9 mouse cellular contexts compared by ENCODE assay signal in genomic region chr10:42864696-42865095, GRCm38 (mm10). TPM values are rescaled to one million over a fixed set of nuclear protein-coding genes. Genes with fewer than 3 reads are reported as not detected.
A peak's percentile ranks its signal among the peaks of the same experiment; 100 is the strongest.
DNase-seq lines count a peak whose midpoint lies in the region; ATAC-seq lines count a peak whose summit lies in the region.
"Had no signal": no experiment of that assay in that cellular context is flagged by ENCODE, and none has a peak within 500 bp of the region (broad histone marks: within the 10 kb centered on the region; RNA-seq: fewer than 3 reads in every experiment).

No protein-coding gene starts in this region.

- H3K27me3 ChIP-seq in kidney, embryonic 15.5 days: peaks cover 26% of the 10 kb centered on the region
- peaks cover 6% of the 10 kb centered on the region; the same call in 1 of the 2 replicates for H3K27me3 ChIP-seq in forebrain, embryonic 14.5 days (replicated peaks; ENCODE audit: control insufficient read depth, insufficient read depth, low read length)
- 0 out of 2 replicates have a peak, but pooled peaks cover 7% of the 10 kb centered on the region for H3K27me3 ChIP-seq in limb, embryonic 15.5 days

- no peaks in the 10 kb centered on the region for H3K36me3 ChIP-seq in kidney, embryonic 15.5 days
- H3K36me3 ChIP-seq in forebrain, embryonic 14.5 days (ENCODE audit: control insufficient read depth, insufficient read depth, low read length): no peaks in the 10 kb centered on the region
- H3K36me3 ChIP-seq in limb, embryonic 15.5 days: no peaks in the 10 kb centered on the region

- peak overlapping the region; percentile 47; the same call in 1 of the 2 replicates for H3K27ac ChIP-seq in kidney, embryonic 15.5 days
- 0 out of 2 replicates have a peak overlapping the region, but pooled peaks have one; percentile 63 for H3K27ac ChIP-seq in forebrain, embryonic 14.5 days (ENCODE audit: low read depth, low read length)
- peak overlapping the region; percentile 65 for H3K27ac ChIP-seq in limb, embryonic 15.5 days
- H3K27ac ChIP-seq: liver, embryonic 14.5 days had no signal

- no peak overlapping the region for H3K9ac ChIP-seq in kidney, embryonic 15.5 days
- H3K9ac ChIP-seq in forebrain, embryonic 14.5 days (ENCODE audit: low read length): no peak overlapping the region; the same call in 1 of the 2 replicates
- H3K9ac ChIP-seq in limb, embryonic 15.5 days: no peak overlapping the region
- H3K9ac ChIP-seq: liver, embryonic 14.5 days had no signal

- DNase-seq in kidney, adult 18-20 months: no peak
- DNase-seq in brain, adult 2 months (ENCODE audit: low read depth, low spot score): peak; percentile 45
- DNase-seq in forebrain, embryonic 14.5 days (ENCODE audit: low spot score): peak; percentile 44
- DNase-seq in layer of hippocampus, adult 18-20 months (ENCODE audit: low spot score in 2 of 2): no peak
- DNase-seq in urinary bladder, postnatal 10 days (ENCODE audit: low spot score): no peak
- no peak for DNase-seq in layer of hippocampus, adult 11-12 months (ENCODE audit: low spot score)

- H3K4me2 ChIP-seq in kidney, embryonic 15.5 days: peak overlapping the region; percentile 71
- H3K4me2 ChIP-seq in forebrain, embryonic 14.5 days (ENCODE audit: low read length): peak overlapping the region; percentile 54; the same call in 1 of the 2 replicates
- peak overlapping the region; percentile 72 for H3K4me2 ChIP-seq in limb, embryonic 15.5 days

- ATAC-seq in kidney, embryonic 15.5 days (replicated peaks; ENCODE audit: low FRiP score): 0 out of 2 replicates have a peak, but pooled peaks have one; percentile 40
- no peak for ATAC-seq in forebrain, embryonic 14.5 days
- ATAC-seq in limb, embryonic 15.5 days (ENCODE audit: insufficient number of reproducible peaks, low FRiP score, low TSS enrichment, low read depth): 0 out of 2 replicates have a peak, but pooled peaks have one; percentile 53

- H3K9me3 ChIP-seq in kidney, embryonic 15.5 days (replicated peaks): no peaks in the 10 kb centered on the region
- no peaks in the 10 kb centered on the region for H3K9me3 ChIP-seq in forebrain, embryonic 14.5 days (replicated peaks; ENCODE audit: control insufficient read depth, low read length)
- no peaks in the 10 kb centered on the region for H3K9me3 ChIP-seq in limb, embryonic 15.5 days

- no peak overlapping the region for H3K4me3 ChIP-seq in kidney, embryonic 15.5 days (replicated peaks)
- no peak overlapping the region for H3K4me3 ChIP-seq in forebrain, embryonic 14.5 days (ENCODE audit: low read depth, low read length)
- H3K4me3 ChIP-seq in limb, embryonic 15.5 days: peak overlapping the region; percentile 42

- H3K4me1 ChIP-seq in kidney, embryonic 15.5 days: peaks cover 48% of the 10 kb centered on the region
- H3K4me1 ChIP-seq in forebrain, embryonic 14.5 days (ENCODE audit: control insufficient read depth, insufficient read depth, low read length): peaks cover 29% of the 10 kb centered on the region
- peaks cover 37% of the 10 kb centered on the region for H3K4me1 ChIP-seq in limb, embryonic 15.5 days

- WGBS in kidney, embryonic 15.5 days: 40% methylated on average over 5 of the region's 5 CpGs
- 44% methylated on average over 5 of the region's 5 CpGs for WGBS in forebrain, embryonic 14.5 days
- WGBS in limb, embryonic 15.5 days: 16% methylated on average over 5 of the region's 5 CpGs

RNA-seq across cellular contexts. Expression of gene Scml4, which starts 4.5 kb away (rescaled TPM):
- polyA plus RNA-seq in kidney, embryonic 15.5 days (2015; fragmentation: Nextera tagmentation; extraction: Ambion mirVana): 1.4 and 1.5 TPM in 2 replicates
- polyA plus RNA-seq in forebrain, embryonic 14.5 days (2014; fragmentation: Nextera tagmentation; extraction: Ambion mirVana): 4.9 and 9.0 TPM in 2 replicates
- 1.3 and 1.5 TPM in 2 replicates for polyA plus RNA-seq in limb, embryonic 15.5 days (2015; fragmentation: Nextera tagmentation; extraction: Ambion mirVana)
- 1 to 10 TPM; 3.3 to 4.4 TPM for total RNA-seq in layer of hippocampus, adult 18-20 months (2021)

Comparison
In these comparisons a context has a peak if more than half of its experiments do, and no peak if none do; other contexts are left out.
1. DNase-seq: peak in brain, adult 2 months (single experiment) and forebrain, embryonic 14.5 days (single experiment); none in kidney, adult 18-20 months (single experiment), layer of hippocampus, adult 18-20 months (0 of 2), urinary bladder, postnatal 10 days (single experiment) and layer of hippocampus, adult 11-12 months (single experiment).
2. Peak in every context shown above with its lines, with median percentiles within 50 percentile points of each other: H3K27ac ChIP-seq and H3K4me2 ChIP-seq.